Mouse (Mus musculus) midbrain, embryonic 12.5 days (tissue): ENCODE results near the gene Dnajc16. TPM values are rescaled to one million over a fixed set of nuclear protein-coding genes. Genes with fewer than 3 reads are reported as not detected.

Experiments used
- ATAC-seq: fragments of 200-750 bp; cut with Nextera tagmentation; 2 replicates; pipeline ENCODE4 v1.8.0; 2017; ENCODE audit warnings: low read depth, moderate TSS enrichment, moderate library complexity; ENCODE audit not compliant: low FRiP score
- H3K27ac ChIP-seq: fragments of 300-500 bp; sonication (generic); replicated peaks from 2 replicates; pipeline ENCODE4 v1.5.1; 2016; ENCODE audit warnings: mild to moderate bottlenecking
- H3K27me3 ChIP-seq: fragments of 300-500 bp; sonication (generic); 2 replicates; pipeline ENCODE4 v1.6.1; 2016; ENCODE audit warnings: mild to moderate bottlenecking
- H3K36me3 ChIP-seq: fragments of 300-500 bp; sonication (generic); 2 replicates; pipeline ENCODE4 v1.6.1; 2016
- H3K4me1 ChIP-seq: fragments of 300-500 bp; sonication (generic); 2 replicates; pipeline ENCODE4 v1.6.1; 2016
- H3K4me2 ChIP-seq: fragments of 300-500 bp; sonication (generic); replicated peaks from 2 replicates; pipeline ENCODE4 v1.6.1; 2016; ENCODE audit warnings: mild to moderate bottlenecking, moderate library complexity
- H3K4me3 ChIP-seq: fragments of 300-500 bp; sonication (generic); 2 replicates; pipeline ENCODE4 v1.5.1; 2016; ENCODE audit warnings: mild to moderate bottlenecking
- H3K9ac ChIP-seq: fragments of 300-500 bp; sonication (generic); replicated peaks from 2 replicates; pipeline ENCODE4 v1.6.1; 2016; ENCODE audit warnings: mild to moderate bottlenecking, moderate library complexity
- H3K9me3 ChIP-seq: fragments of 300-500 bp; sonication (generic); 2 replicates; pipeline ENCODE4 v1.6.1; 2016; ENCODE audit warnings: mild to moderate bottlenecking
- WGBS: fragments of 180-500 bp; shearing (Covaris S2); methylation state at CpG from one replicate; pipeline ENCODE4 v1.1.7; 2016; 5-methylcytosine and 5-hydroxymethylcytosine counted together
- polyA plus RNA-seq: library from polyadenylated mRNA; unstranded; fragments of >200 nt; fragmentation: Nextera tagmentation; extraction: Ambion mirVana; gene quantifications from 2 replicates; pipeline ENCODE4 v1.2.1, GENCODE M21; 2016

The Dnajc16 gene
- polyA plus RNA-seq, 1 experiment from 2014 or later, result 6.7 TPM

- Histone ChIP-seq H3K36me3 (peaks cover 23% of the 10 kb centered on the region), H3K9me3 (no peaks in the 10 kb centered on the region), H3K27me3 (no peaks in the 10 kb centered on the region), H3K9ac (peak overlapping the region; percentile 77), H3K27ac (peak overlapping the region; percentile 92), H3K4me3 (peak overlapping the region; percentile 75), H3K4me1 (peaks cover 23% of the 10 kb centered on the region), H3K4me2 (peak overlapping the region; percentile 64)
- WGBS, result 15% methylated on average over 5 of the region's 5 CpGs
- ATAC-seq, result no peak
Observed at GRCm38 (mm10) chr4:141794152-141794535, 3.4 kb upstream of the Dnajc16 start.

- Histone ChIP-seq H3K4me3 (peak within 1 kb of the TSS; percentile 75), H3K27me3 (no peaks in the 10 kb centered on the region), H3K4me1 (peaks cover 23% of the 10 kb centered on the region), H3K27ac (peak within 1 kb of the TSS; percentile 92), H3K9ac (peak within 1 kb of the TSS; percentile 77), H3K4me2 (peak within 1 kb of the TSS; percentile 64), H3K9me3 (no peaks in the 10 kb centered on the region), H3K36me3 (peaks cover 22% of the 10 kb centered on the region)
- WGBS, result under 1% methylated on average over 72 of the region's 80 CpGs
- ATAC-seq, result peak; percentile 76
Observed at GRCm38 (mm10) chr4:141793282-141794151, 2.8 kb upstream of the Dnajc16 start, which contains the start of gene Casp9. Casp9 (plus strand) TSS chr4:141793612.

- 12% methylated on average over 10 of the region's 10 CpGs for WGBS
- peak overlapping the region; percentile 75 for H3K4me3 ChIP-seq
- peak overlapping the region; percentile 77; the same call in 1 of the 2 replicates for H3K9ac ChIP-seq
- H3K27me3 ChIP-seq, result no peaks in the 10 kb centered on the region
- peaks cover 16% of the 10 kb centered on the region for H3K36me3 ChIP-seq
- peak overlapping the region; percentile 64 for H3K4me2 ChIP-seq
- no peaks in the 10 kb centered on the region for H3K9me3 ChIP-seq
- H3K27ac ChIP-seq, result peak overlapping the region; percentile 92
- H3K4me1 ChIP-seq, result peaks cover 23% of the 10 kb centered on the region
- no peak for ATAC-seq
Observed at GRCm38 (mm10) chr4:141792554-141793281, 2.0 kb upstream of the Dnajc16 start.

GRCm38 (mm10) chr4:141791951-141792350 is 1.2 kb upstream of the Dnajc16 start:
- Histone ChIP-seq H3K9ac (no peak overlapping the region), H3K4me1 (peaks cover 23% of the 10 kb centered on the region), H3K36me3 (peaks cover 12% of the 10 kb centered on the region; the same call in 1 of the 2 replicates), H3K4me2 (no peak overlapping the region), H3K4me3 (no peak overlapping the region), H3K27me3 (no peaks in the 10 kb centered on the region), H3K9me3 (no peaks in the 10 kb centered on the region), H3K27ac (no peak overlapping the region)
- no peak for ATAC-seq
- 87% methylated on average over 8 of the region's 8 CpGs for WGBS

- no peaks in the 10 kb centered on the region for H3K27me3 ChIP-seq
- no peak for ATAC-seq
- no peak overlapping the region for H3K27ac ChIP-seq
- 92% methylated on average over 7 of the region's 7 CpGs for WGBS
- peaks cover 22% of the 10 kb centered on the region for H3K4me1 ChIP-seq
- H3K36me3 ChIP-seq, result peaks cover 8% of the 10 kb centered on the region; the same call in 1 of the 2 replicates
- H3K9ac ChIP-seq, result no peak overlapping the region
- H3K4me2 ChIP-seq, result no peak overlapping the region
- no peak overlapping the region for H3K4me3 ChIP-seq
- no peaks in the 10 kb centered on the region for H3K9me3 ChIP-seq
Observed at GRCm38 (mm10) chr4:141791486-141791885, 755 bp upstream of the Dnajc16 start.

- H3K27ac ChIP-seq, result no peak overlapping the region
- no peak for ATAC-seq
Observed at GRCm38 (mm10) chr4:141789564-141790218, 1.0 kb downstream of the Dnajc16 start.

GRCm38 (mm10) chr4:141787462-141787861 is 3.3 kb downstream of the Dnajc16 start:
- Histone ChIP-seq H3K4me1 (peaks cover 7% of the 10 kb centered on the region), H3K4me3 (no peak overlapping the region), H3K27ac (no peak overlapping the region), H3K36me3 (peaks cover 31% of the 10 kb centered on the region), H3K4me2 (no peak overlapping the region), H3K9me3 (no peaks in the 10 kb centered on the region), H3K9ac (no peak overlapping the region), H3K27me3 (no peaks in the 10 kb centered on the region)
- 93% methylated on average over 7 of the region's 7 CpGs for WGBS
- no peak for ATAC-seq

More at GRCm38 (mm10) chr4:141789564-141790218, 1.0 kb downstream of the Dnajc16 start:
- peak overlapping the region; percentile 85 for H3K4me2 ChIP-seq
- H3K9me3 ChIP-seq, result no peaks in the 10 kb centered on the region
- H3K27me3 ChIP-seq, result no peaks in the 10 kb centered on the region
- H3K4me3 ChIP-seq, result peak overlapping the region; percentile 93
- peak overlapping the region; percentile 97 for H3K9ac ChIP-seq
- 59% methylated on average over 3 of the region's 3 CpGs for WGBS
- H3K36me3 ChIP-seq, result peaks cover 11% of the 10 kb centered on the region; the same call in 1 of the 2 replicates
- H3K4me1 ChIP-seq, result peaks cover 11% of the 10 kb centered on the region

GRCm38 (mm10) chr4:141787046-141787445 is 3.7 kb downstream of the Dnajc16 start:
- Histone ChIP-seq H3K4me3 (no peak overlapping the region), H3K9me3 (no peaks in the 10 kb centered on the region), H3K4me1 (peaks cover 7% of the 10 kb centered on the region), H3K9ac (no peak overlapping the region), H3K27ac (no peak overlapping the region), H3K36me3 (peaks cover 36% of the 10 kb centered on the region), H3K4me2 (no peak overlapping the region), H3K27me3 (no peaks in the 10 kb centered on the region)
- ATAC-seq, result no peak
- 81% methylated on average over 6 of the region's 6 CpGs for WGBS

GRCm38 (mm10) chr4:141786141-141786540 is 4.6 kb downstream of the Dnajc16 start:
- Histone ChIP-seq H3K27me3 (no peaks in the 10 kb centered on the region), H3K27ac (no peak overlapping the region), H3K36me3 (peaks cover 45% of the 10 kb centered on the region), H3K4me1 (peaks cover 7% of the 10 kb centered on the region), H3K9ac (no peak overlapping the region), H3K4me2 (no peak overlapping the region), H3K4me3 (no peak overlapping the region), H3K9me3 (no peaks in the 10 kb centered on the region)
- ATAC-seq, result no peak
- 95% methylated on average over 13 of the region's 13 CpGs for WGBS

GRCm38 (mm10) chr4:141784835-141785234 is 5.9 kb downstream of the Dnajc16 start:
- Histone ChIP-seq H3K9me3 (no peaks in the 10 kb centered on the region), H3K4me3 (no peak overlapping the region), H3K36me3 (peaks cover 58% of the 10 kb centered on the region), H3K27ac (no peak overlapping the region), H3K4me2 (no peak overlapping the region), H3K4me1 (peaks cover 4% of the 10 kb centered on the region), H3K9ac (no peak overlapping the region), H3K27me3 (no peaks in the 10 kb centered on the region)
- no peak for ATAC-seq
- 87% methylated on average over 5 of the region's 5 CpGs for WGBS

- Histone ChIP-seq H3K36me3 (peaks cover 83% of the 10 kb centered on the region), H3K4me1 (no peaks in the 10 kb centered on the region), H3K27ac (no peak overlapping the region), H3K9me3 (no peaks in the 10 kb centered on the region), H3K4me2 (no peak overlapping the region), H3K9ac (no peak overlapping the region), H3K27me3 (no peaks in the 10 kb centered on the region), H3K4me3 (no peak overlapping the region)
- whole genome bisulfite sequencing, result 96% methylated on average over 8 of the region's 8 CpGs
- ATAC-seq, result no peak
Observed at GRCm38 (mm10) chr4:141781201-141781985, 9.3 kb downstream of the Dnajc16 start.
